Mouse (Mus musculus) hindbrain, postnatal 0 days (tissue): Measurements from ENCODE around the gene Tut4. TPM values are rescaled to one million over a fixed set of nuclear protein-coding genes. Genes with fewer than 3 reads are reported as not detected.

ENCODE experiments used
- ATAC-seq: fragments of 200-750 bp; cut with Nextera tagmentation; 2 replicates; pipeline ENCODE4 v1.8.0; 2017; ENCODE audit warnings: mild to moderate bottlenecking, moderate TSS enrichment, moderate library complexity
- DNase-seq: peaks from one replicate; pipeline ENCODE4 v3.0.0-alpha.2; 2015; ENCODE audit warnings: low spot score
- H3K27ac ChIP-seq: fragments of 300-500 bp; sonication (generic); 2 replicates; pipeline ENCODE4 v1.5.1; 2014; ENCODE audit warnings: mild to moderate bottlenecking
- H3K27me3 ChIP-seq: fragments of 300-500 bp; sonication (generic); 2 replicates; pipeline ENCODE4 v1.6.1; 2014; ENCODE audit warnings: low read length, mixed read lengths; ENCODE audit not compliant: insufficient read depth
- H3K36me3 ChIP-seq: fragments of 300-500 bp; sonication (generic); 2 replicates; pipeline ENCODE4 v1.6.1; 2014; ENCODE audit warnings: low read length, mixed read lengths; ENCODE audit not compliant: insufficient read depth
- H3K4me1 ChIP-seq: fragments of 300-500 bp; sonication (generic); 2 replicates; pipeline ENCODE4 v1.6.1; 2014; ENCODE audit warnings: antibody characterized with exemption, low read length, mixed read lengths; ENCODE audit not compliant: insufficient read depth
- H3K4me2 ChIP-seq: fragments of 300-500 bp; sonication (generic); 2 replicates; pipeline ENCODE4 v1.6.1; 2014; ENCODE audit warnings: low read depth, mild to moderate bottlenecking, low read length, moderate library complexity, mixed read lengths
- H3K4me3 ChIP-seq: fragments of 300-500 bp; sonication (generic); 2 replicates; pipeline ENCODE4 v1.5.1; 2014; ENCODE audit warnings: low read length
- H3K9ac ChIP-seq: fragments of 300-500 bp; sonication (generic); replicated peaks from 2 replicates; pipeline ENCODE4 v1.6.1; 2014; ENCODE audit warnings: mild to moderate bottlenecking, low read length, moderate library complexity, mixed read lengths
- H3K9me3 ChIP-seq: fragments of 300-500 bp; sonication (generic); 2 replicates; pipeline ENCODE4 v1.6.1; 2016; ENCODE audit warnings: low read length, mixed read lengths
- CTCF ChIP-seq: IDR thresholded peaks from 2 replicates; pipeline ENCODE4 v1.5.1; 2016; ENCODE audit warnings: antibody characterized with exemption, control low read depth, low read depth
- WGBS: fragments of 180-500 bp; shearing (Covaris S2); extraction: QIAGEN DNeasy Blood & Tissue Kit; methylation state at CpG from one replicate; pipeline ENCODE4 v1.1.7; 2014; 5-methylcytosine and 5-hydroxymethylcytosine counted together
- polyA plus RNA-seq: library from polyadenylated mRNA; unstranded; fragments of >200 nt; fragmentation: Nextera tagmentation; extraction: Ambion mirVana; gene quantifications from 2 replicates; pipeline ENCODE4 v1.2.1, GENCODE M21; 2015
- total RNA-seq: library from RNA; depleted of rRNA; stranded (reverse); fragments of >200 nt; gene quantifications from 2 replicates; pipeline ENCODE4 v1.2.3, GENCODE M21; 2014

Tut4 gene
- total and polyA plus RNA-seq, 2 experiments from 2014 or later: 40.4 to 50.4 TPM

- Histone ChIP-seq H3K27ac (no peak overlapping the region), H3K4me3 (no peak overlapping the region), H3K4me2 (no peak overlapping the region), H3K27me3 (no peaks in the 10 kb centered on the region), H3K9ac (no peak overlapping the region), H3K9me3 (no peaks in the 10 kb centered on the region), H3K4me1 (no peaks in the 10 kb centered on the region), H3K36me3 (peaks cover 4% of the 10 kb centered on the region; the same call in 1 of the 2 replicates)
- ATAC-seq: no peak
- TF ChIP-seq CTCF: no peak
- WGBS: 92% methylated on average over 2 of the region's 2 CpGs
- no peak for DNase-seq
These were observed 43.8 kb downstream of the Tut4 start for GRCm38 (mm10) chr4:108503023-108503422.

GRCm38 (mm10) chr4:108539701-108540100, 80.5 kb downstream of the Tut4 start:
- H3K4me2 ChIP-seq: no peak overlapping the region
- no peak overlapping the region for H3K4me3 ChIP-seq
- 97% methylated on average over 2 of the region's 2 CpGs for WGBS
- no peak for ATAC-seq
- H3K27ac ChIP-seq: no peak overlapping the region
- DNase-seq: no peak
- TF ChIP-seq CTCF: no peak
- H3K9me3 ChIP-seq: no peaks in the 10 kb centered on the region
- H3K4me1 ChIP-seq: no peaks in the 10 kb centered on the region
- peaks cover 7% of the 10 kb centered on the region; the same call in 1 of the 2 replicates for H3K36me3 ChIP-seq
- H3K27me3 ChIP-seq: no peaks in the 10 kb centered on the region
- H3K9ac ChIP-seq: no peak overlapping the region

- Histone ChIP-seq H3K36me3 (peaks cover 50% of the 10 kb centered on the region), H3K4me2 (no peak overlapping the region), H3K9ac (no peak overlapping the region), H3K27me3 (no peaks in the 10 kb centered on the region), H3K4me3 (no peak overlapping the region), H3K4me1 (no peaks in the 10 kb centered on the region), H3K9me3 (no peaks in the 10 kb centered on the region), H3K27ac (no peak overlapping the region)
- DNase-seq: no peak
- no peak for TF ChIP-seq CTCF
- ATAC-seq: no peak
- WGBS: 63% methylated on average over 1 of the region's 1 CpGs
These were observed 105.8 kb downstream of the Tut4 start for GRCm38 (mm10) chr4:108565026-108565425.

- Histone ChIP-seq H3K9ac (no peak overlapping the region), H3K27ac (no peak overlapping the region), H3K36me3 (peaks cover 32% of the 10 kb centered on the region; the same call in 1 of the 2 replicates), H3K27me3 (no peaks in the 10 kb centered on the region), H3K9me3 (no peaks in the 10 kb centered on the region), H3K4me3 (no peak overlapping the region), H3K4me1 (no peaks in the 10 kb centered on the region), H3K4me2 (no peak overlapping the region)
- WGBS: 94% methylated on average over 3 of the region's 3 CpGs
- TF ChIP-seq CTCF: no peak
- ATAC-seq (no peak), DNase-seq (no peak)
These were observed 113.4 kb downstream of the Tut4 start for GRCm38 (mm10) chr4:108572644-108573043.

- peak; percentile 99 for ATAC-seq
- peak; percentile 99 for DNase-seq
- Histone ChIP-seq H3K4me3 (peak within 1 kb of the TSS; percentile 61), H3K4me1 (0 out of 2 replicates have a peak, but pooled peaks cover 4% of the 10 kb centered on the region), H3K9ac (peak within 1 kb of the TSS; percentile 45), H3K27me3 (no peaks in the 10 kb centered on the region), H3K27ac (peak within 1 kb of the TSS; percentile 54), H3K9me3 (no peaks in the 10 kb centered on the region), H3K4me2 (peak within 1 kb of the TSS; percentile 97), H3K36me3 (peaks cover 5% of the 10 kb centered on the region; the same call in 1 of the 2 replicates)
- under 1% methylated on average over 64 of the region's 64 CpGs for WGBS
- TF ChIP-seq CTCF: no peak
These were observed 119.9 kb downstream of the Tut4 start, which contains the start of the genes Prpf38a and Orc1 for GRCm38 (mm10) chr4:108578840-108579742. Gene Prpf38a (minus strand): TSS chr4:108579336. Gene Orc1 (plus strand): TSS chr4:108579423.

- Histone ChIP-seq H3K9me3 (no peaks in the 10 kb centered on the region), H3K4me1 (0 out of 2 replicates have a peak, but pooled peaks cover 4% of the 10 kb centered on the region), H3K27ac (no peak overlapping the region), H3K27me3 (no peaks in the 10 kb centered on the region), H3K4me2 (peak overlapping the region; percentile 97), H3K4me3 (peak overlapping the region; percentile 61), H3K36me3 (peaks cover 5% of the 10 kb centered on the region; the same call in 1 of the 2 replicates), H3K9ac (peak overlapping the region; percentile 42)
- no peak for DNase-seq
- WGBS: 2% methylated on average over 16 of the region's 16 CpGs
- ATAC-seq: no peak
- no peak for TF ChIP-seq CTCF
These were observed 120.7 kb downstream of the Tut4 start for GRCm38 (mm10) chr4:108579743-108580411.
